Mouse (Mus musculus) liver, embryonic 13.5 days (tissue): ENCODE results near the gene Hoxa11. TPM values are rescaled to one million over a fixed set of nuclear protein-coding genes. Genes with fewer than 3 reads are reported as not detected.

ENCODE experiments used
- ATAC-seq: fragments of 200-750 bp; cut with Nextera tagmentation; 2 replicates; pipeline ENCODE4 v1.8.0; 2017; ENCODE audit warnings: low read depth, mild to moderate bottlenecking, moderate number of reproducible peaks, moderate library complexity
- DNase-seq: peaks from one replicate; pipeline ENCODE4 v3.0.0; 2022
- H3K27ac ChIP-seq: fragments of 300-500 bp; sonication (generic); 2 replicates; pipeline ENCODE4 v1.5.1; 2015; ENCODE audit warnings: moderate library complexity, mild to moderate bottlenecking, inconsistent platforms
- H3K27me3 ChIP-seq: fragments of 300-500 bp; sonication (generic); 2 replicates; pipeline ENCODE4 v1.6.1; 2015; ENCODE audit warnings: mild to moderate bottlenecking, inconsistent platforms
- H3K36me3 ChIP-seq: fragments of 300-500 bp; sonication (generic); 2 replicates; pipeline ENCODE4 v1.6.1; 2015; ENCODE audit warnings: mild to moderate bottlenecking, inconsistent platforms
- H3K4me1 ChIP-seq: fragments of 300-500 bp; sonication (generic); replicated peaks from 2 replicates; pipeline ENCODE4 v1.6.1; 2015; ENCODE audit warnings: inconsistent platforms
- H3K4me2 ChIP-seq: fragments of 300-500 bp; sonication (generic); 2 replicates; pipeline ENCODE4 v1.6.1; 2015; ENCODE audit warnings: inconsistent platforms, mild to moderate bottlenecking, moderate library complexity
- H3K4me3 ChIP-seq: fragments of 300-500 bp; sonication (generic); replicated peaks from 2 replicates; pipeline ENCODE4 v1.5.1; 2015; ENCODE audit warnings: mild to moderate bottlenecking, inconsistent platforms
- H3K9ac ChIP-seq: fragments of 300-500 bp; sonication (generic); 2 replicates; pipeline ENCODE4 v1.6.1; 2015; ENCODE audit warnings: mild to moderate bottlenecking, inconsistent platforms
- H3K9me3 ChIP-seq: fragments of 300-500 bp; sonication (generic); replicated peaks from 2 replicates; pipeline ENCODE4 v1.6.1; 2016; ENCODE audit warnings: inconsistent platforms
- WGBS: fragments of 180-500 bp; shearing (Covaris S2); methylation state at CpG from one replicate; pipeline ENCODE4 v1.1.7; 2015; ENCODE audit not compliant: insufficient replicate concordance; 5-methylcytosine and 5-hydroxymethylcytosine counted together
- polyA plus RNA-seq: library from polyadenylated mRNA; unstranded; fragments of >200 nt; fragmentation: Nextera tagmentation; extraction: Ambion mirVana; gene quantifications from 2 replicates; pipeline ENCODE4 v1.2.1, GENCODE M21; 2015

The Hoxa11 gene
- polyA plus RNA-seq, 1 experiment from 2014 or later = not detected

DNA sequence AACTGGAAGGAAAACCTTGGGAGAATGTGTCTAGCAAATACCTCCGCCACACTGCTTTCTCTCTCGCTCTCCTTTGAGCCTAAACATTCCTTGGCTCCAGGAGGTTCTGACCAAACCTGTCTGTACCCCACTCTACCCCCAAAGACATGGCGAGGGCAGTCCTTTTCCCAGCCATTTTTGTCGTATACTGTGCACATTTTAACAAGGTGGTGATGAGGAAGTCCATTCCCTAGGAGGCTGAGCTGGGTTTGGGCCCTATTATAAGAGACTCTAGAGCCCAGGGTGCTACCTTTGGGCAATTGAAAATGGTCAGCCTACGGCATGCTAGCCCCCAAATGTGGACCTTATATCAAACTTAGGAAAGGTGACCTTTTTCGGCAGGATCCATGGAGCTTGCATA, 9.7 kb downstream of the Hoxa11 start:
- H3K4me1 ChIP-seq = no peaks in the 10 kb centered on the region
- DNase-seq (no peak), ATAC-seq (no peak)
- WGBS = 25% methylated on average over 6 of the region's 6 CpGs
- H3K9ac ChIP-seq = no peak overlapping the region
- no peak overlapping the region for H3K4me2 ChIP-seq
- no peaks in the 10 kb centered on the region for H3K36me3 ChIP-seq
- no peak overlapping the region for H3K4me3 ChIP-seq
- no peak overlapping the region for H3K27ac ChIP-seq
- peaks cover 98% of the 10 kb centered on the region for H3K27me3 ChIP-seq
- H3K9me3 ChIP-seq = no peaks in the 10 kb centered on the region

DNA sequence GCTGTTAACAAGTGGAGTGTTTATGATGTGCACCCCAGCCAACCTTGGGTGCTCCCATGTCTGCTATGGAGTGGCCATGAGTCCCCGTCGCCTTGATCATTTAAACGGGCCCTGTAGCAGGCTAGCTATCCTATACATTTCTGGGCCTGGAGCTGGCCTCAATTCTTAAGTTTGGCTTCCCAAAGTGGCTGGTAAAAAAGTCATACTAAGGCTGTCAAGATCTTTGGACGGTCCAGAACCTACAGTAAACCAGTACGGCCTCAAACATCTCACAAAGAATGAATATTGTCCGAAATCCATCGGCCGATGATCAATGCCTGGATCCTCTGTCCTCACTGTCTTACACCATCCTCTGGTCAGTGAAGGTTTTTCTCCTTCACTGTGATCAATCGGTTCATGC, 10.3 kb downstream of the Hoxa11 start:
- Histone ChIP-seq H3K27ac (no peak overlapping the region), H3K4me2 (no peak overlapping the region), H3K27me3 (peaks cover 98% of the 10 kb centered on the region), H3K9ac (no peak overlapping the region), H3K9me3 (no peaks in the 10 kb centered on the region), H3K4me3 (no peak overlapping the region), H3K4me1 (no peaks in the 10 kb centered on the region), H3K36me3 (no peaks in the 10 kb centered on the region)
- 33% methylated on average over 9 of the region's 9 CpGs for WGBS
- ATAC-seq (no peak), DNase-seq (no peak)

DNA sequence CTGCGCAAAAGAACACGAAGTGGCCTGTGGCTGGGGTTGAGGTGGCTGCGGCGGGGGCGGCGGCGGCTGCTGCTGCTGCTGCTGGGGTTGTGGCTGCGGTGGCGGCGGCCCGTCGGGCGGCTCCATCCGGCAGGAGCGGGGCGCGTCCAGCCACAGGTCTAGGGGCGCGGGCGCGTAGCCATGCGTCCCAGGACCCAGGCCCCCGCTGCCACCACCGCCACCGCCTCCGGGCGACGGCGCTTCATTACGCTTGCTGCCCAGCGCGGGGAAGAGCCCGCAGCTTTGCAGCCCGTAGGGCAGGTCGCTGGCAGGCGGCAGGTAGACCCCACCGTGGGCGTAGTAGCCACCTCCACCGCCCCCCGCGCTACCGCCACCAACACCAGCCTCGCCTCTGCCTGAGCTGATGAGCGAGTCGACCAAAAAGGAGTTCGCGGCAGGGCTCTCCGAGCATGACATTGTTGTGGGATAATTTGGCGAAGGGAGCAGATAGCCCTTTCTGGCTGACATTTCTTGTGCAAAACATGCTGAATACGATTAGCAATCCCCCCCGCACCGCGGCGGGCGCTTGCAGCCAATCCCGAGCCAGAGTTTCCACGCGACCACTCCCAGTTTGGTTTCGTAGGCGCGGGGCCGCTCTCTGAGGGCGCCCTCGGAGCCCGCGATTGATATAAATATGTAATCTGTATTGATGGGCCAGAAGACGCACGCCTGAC, 11.0 kb downstream of the Hoxa11 start:
- Histone ChIP-seq H3K4me3 (0 out of 2 replicates have a peak overlapping the region, but pooled peaks have one; percentile 8), H3K9ac (no peak overlapping the region), H3K27me3 (peaks cover 98% of the 10 kb centered on the region), H3K9me3 (no peaks in the 10 kb centered on the region), H3K4me1 (no peaks in the 10 kb centered on the region), H3K4me2 (no peak overlapping the region; the same call in 1 of the 2 replicates), H3K27ac (no peak overlapping the region), H3K36me3 (no peaks in the 10 kb centered on the region)
- DNase-seq (no peak), ATAC-seq (no peak)
- 2% methylated on average over 68 of the region's 68 CpGs for WGBS

DNA sequence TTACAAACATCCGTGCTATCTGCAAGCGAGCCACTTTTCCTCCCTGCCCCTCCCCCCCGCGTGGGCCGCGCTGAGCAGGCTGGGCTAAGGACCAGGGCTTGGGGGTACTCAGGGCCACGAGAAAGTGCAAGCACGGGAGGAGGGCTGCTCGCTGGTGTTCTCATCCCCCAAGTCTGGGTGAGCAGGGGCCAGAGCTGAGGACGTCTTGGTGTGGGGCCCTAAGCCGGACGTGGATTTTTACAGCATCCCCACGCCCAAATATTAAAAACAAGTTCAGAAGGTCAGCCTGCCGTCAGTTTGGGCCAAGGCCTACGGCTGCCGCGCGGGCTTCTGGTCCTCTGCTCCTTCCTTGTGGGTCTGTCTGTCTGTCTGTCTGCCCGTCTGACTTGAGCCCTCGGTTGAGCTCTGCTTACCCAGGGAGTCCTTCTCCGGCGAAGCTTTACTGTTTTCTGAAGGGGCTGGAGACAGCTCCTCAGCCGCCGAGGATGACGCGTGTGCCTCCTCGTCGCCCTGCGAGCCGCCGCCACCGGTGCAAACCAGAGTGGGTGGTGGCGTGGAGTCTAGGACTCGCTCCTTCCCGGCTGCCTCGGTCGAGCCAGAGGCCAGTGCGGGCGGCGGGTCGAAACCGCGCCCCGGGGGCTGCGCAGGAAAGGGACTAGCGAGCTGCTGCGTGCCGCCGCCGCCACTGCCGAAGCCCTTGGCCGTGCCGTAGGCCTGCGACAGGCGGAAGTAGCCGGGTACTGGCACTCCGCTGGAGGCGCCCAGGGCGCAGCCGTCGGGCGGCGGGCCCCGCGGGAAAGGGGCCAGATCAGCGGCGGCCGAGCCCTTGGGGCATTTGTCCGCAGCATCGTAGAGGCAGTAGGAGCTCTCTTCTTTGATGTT, 11.8 kb downstream of the Hoxa11 start:
- ATAC-seq = no peak
- Histone ChIP-seq H3K27me3 (peaks cover 99% of the 10 kb centered on the region), H3K4me3 (0 out of 2 replicates have a peak overlapping the region, but pooled peaks have one; percentile 8), H3K4me1 (no peaks in the 10 kb centered on the region), H3K27ac (no peak overlapping the region), H3K9me3 (no peaks in the 10 kb centered on the region), H3K36me3 (no peaks in the 10 kb centered on the region), H3K9ac (no peak overlapping the region), H3K4me2 (no peak overlapping the region; the same call in 1 of the 2 replicates)
- DNase-seq = no peak
- 1% methylated on average over 70 of the region's 70 CpGs for WGBS

DNA sequence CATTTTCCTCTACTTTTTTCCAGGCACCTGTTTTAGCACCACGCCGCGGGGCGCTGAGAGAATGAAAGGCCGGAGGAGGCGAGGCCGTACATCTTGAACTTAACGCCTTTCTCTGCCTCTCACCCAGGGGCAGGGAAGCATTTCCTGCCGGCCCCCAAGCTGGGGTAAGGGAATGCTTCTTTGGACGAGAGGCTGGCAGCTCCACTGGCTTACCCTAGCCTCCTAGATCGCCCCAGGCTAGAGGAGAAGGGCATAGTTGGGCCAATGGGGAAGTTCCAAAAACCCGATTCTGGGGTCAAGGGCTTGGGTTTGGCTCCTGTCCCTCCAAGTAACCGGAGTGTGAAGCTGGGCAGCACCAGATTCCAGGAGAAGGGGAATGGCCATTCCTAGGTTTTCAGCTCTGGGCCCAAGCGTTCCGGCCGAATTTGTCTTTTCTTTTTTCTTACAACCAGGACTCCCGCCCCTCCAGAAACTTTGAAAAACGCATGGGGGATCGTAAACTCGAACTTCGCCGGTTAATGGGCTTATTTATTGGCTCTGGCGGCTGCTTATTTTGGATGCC, 12.5 kb downstream of the Hoxa11 start:
- H3K9ac ChIP-seq = no peak overlapping the region
- H3K9me3 ChIP-seq = no peaks in the 10 kb centered on the region
- H3K27me3 ChIP-seq = peaks cover 98% of the 10 kb centered on the region
- no peaks in the 10 kb centered on the region for H3K36me3 ChIP-seq
- H3K4me3 ChIP-seq = no peak overlapping the region
- DNase-seq (no peak), ATAC-seq (no peak)
- no peak overlapping the region for H3K27ac ChIP-seq
- H3K4me1 ChIP-seq = no peaks in the 10 kb centered on the region
- WGBS = 4% methylated on average over 23 of the region's 23 CpGs
- no peak overlapping the region for H3K4me2 ChIP-seq

DNA sequence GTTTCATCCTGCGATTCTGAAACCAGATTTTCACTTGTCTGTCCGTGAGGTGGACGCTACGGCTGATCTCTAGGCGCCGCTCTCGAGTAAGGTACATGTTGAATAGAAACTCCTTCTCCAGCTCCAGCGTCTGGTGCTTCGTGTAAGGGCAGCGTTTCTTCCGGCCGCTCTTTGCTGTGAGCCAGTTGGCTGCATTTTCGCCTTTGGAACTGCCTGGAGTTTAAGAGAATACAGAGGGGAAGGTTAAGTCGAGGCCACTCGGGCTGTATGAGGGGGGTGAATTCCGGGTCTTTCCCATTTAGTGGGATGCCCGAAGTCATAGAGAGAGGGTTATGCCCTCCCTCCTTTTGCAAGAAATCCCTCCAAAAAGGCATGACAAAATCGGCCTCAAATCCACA, 13.0 kb downstream of the Hoxa11 start:
- ATAC-seq = no peak
- no peaks in the 10 kb centered on the region for H3K36me3 ChIP-seq
- under 1% methylated on average over 18 of the region's 18 CpGs for WGBS
- no peak overlapping the region for H3K4me2 ChIP-seq
- no peak overlapping the region for H3K27ac ChIP-seq
- H3K9ac ChIP-seq = no peak overlapping the region
- peaks cover 98% of the 10 kb centered on the region for H3K27me3 ChIP-seq
- H3K4me3 ChIP-seq = no peak overlapping the region
- DNase-seq = no peak
- H3K4me1 ChIP-seq = no peaks in the 10 kb centered on the region
- no peaks in the 10 kb centered on the region for H3K9me3 ChIP-seq

DNA sequence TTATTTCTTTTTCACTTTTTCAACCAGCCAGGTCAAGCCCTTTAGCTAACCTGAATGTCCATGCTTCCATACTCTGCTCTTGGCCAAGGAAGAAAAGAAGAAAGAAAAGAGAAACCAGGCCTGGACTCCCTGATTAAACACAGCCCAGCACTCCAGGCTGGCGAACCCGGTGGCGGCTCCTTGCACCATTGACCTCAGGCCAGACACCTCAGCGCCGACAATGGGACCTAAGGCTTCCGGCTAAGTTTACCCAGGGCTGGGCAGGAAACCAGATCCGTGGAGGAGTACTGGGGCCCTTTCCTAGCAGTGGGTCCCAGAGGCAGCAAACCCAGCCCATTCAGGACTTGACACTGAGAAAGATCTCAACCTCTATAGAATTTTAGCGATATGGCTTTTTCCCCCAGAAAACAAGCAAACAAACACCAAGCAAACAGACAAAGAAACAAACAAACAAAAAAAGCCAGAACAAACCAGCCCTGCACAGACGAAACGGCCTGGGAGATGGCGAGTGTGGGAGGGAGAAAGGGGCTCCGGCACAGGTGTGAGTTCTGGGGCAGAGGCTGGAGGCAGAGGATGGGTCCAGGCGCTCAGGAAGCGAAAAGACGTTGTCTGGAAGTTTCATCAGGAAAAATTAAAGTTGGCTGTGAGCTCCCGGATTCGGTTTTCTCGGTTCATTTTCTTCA, 13.6 kb downstream of the Hoxa11 start:
- H3K27ac ChIP-seq = no peak overlapping the region
- H3K9ac ChIP-seq = no peak overlapping the region
- no peaks in the 10 kb centered on the region for H3K9me3 ChIP-seq
- no peaks in the 10 kb centered on the region for H3K4me1 ChIP-seq
- DNase-seq (no peak), ATAC-seq (no peak)
- no peak overlapping the region for H3K4me3 ChIP-seq
- no peak overlapping the region for H3K4me2 ChIP-seq
- no peaks in the 10 kb centered on the region for H3K36me3 ChIP-seq
- peaks cover 98% of the 10 kb centered on the region for H3K27me3 ChIP-seq
- WGBS = 2% methylated on average over 18 of the region's 18 CpGs

DNA sequence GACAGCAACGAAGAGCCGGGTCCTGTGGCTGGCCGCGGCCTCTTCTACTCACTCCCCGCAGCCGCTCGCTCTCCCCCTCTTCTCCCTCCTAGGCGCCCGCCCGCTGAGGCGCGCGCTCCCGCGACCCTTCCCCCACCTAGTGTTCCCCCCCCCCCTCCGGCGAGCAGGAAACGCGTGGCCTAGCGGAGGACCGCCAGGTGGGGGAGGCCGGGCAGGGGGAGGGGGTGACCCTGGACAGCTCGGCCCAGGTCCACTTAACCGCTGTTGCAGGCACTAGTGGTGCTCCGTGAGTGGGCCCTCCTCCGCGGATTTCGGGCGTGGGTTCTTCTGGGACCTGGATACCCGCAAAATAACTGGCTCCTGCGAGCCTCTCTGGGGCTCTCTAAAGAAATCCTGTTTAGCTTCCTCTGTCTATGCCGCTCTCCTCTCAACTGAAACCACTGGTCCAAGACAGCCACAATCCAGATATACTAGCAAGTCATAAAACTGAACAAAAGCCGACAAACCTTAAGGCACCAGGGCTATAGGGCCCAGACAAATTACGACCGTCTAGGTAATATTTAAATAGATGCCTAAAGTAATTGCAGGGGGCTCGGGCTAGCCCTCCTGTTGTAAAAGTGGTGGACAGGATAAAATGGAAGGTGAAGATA, 15.0 kb downstream of the Hoxa11 start, which contains the start of gene Hoxa9:
Gene Hoxa9, minus strand, starts transcription at position 574 of the 650 bp plus-strand sequence.
- Histone ChIP-seq H3K9me3 (no peaks in the 10 kb centered on the region), H3K27ac (no peak within 1 kb of the TSS), H3K4me1 (no peaks in the 10 kb centered on the region), H3K27me3 (peaks cover 98% of the 10 kb centered on the region), H3K9ac (no peak within 1 kb of the TSS), H3K4me2 (no peak within 1 kb of the TSS), H3K4me3 (peak within 1 kb of the TSS; percentile 10; the same call in 1 of the 2 replicates), H3K36me3 (no peaks in the 10 kb centered on the region)
- no peak for DNase-seq
- 3% methylated on average over 21 of the region's 36 CpGs for WGBS
- no peak for ATAC-seq

DNA sequence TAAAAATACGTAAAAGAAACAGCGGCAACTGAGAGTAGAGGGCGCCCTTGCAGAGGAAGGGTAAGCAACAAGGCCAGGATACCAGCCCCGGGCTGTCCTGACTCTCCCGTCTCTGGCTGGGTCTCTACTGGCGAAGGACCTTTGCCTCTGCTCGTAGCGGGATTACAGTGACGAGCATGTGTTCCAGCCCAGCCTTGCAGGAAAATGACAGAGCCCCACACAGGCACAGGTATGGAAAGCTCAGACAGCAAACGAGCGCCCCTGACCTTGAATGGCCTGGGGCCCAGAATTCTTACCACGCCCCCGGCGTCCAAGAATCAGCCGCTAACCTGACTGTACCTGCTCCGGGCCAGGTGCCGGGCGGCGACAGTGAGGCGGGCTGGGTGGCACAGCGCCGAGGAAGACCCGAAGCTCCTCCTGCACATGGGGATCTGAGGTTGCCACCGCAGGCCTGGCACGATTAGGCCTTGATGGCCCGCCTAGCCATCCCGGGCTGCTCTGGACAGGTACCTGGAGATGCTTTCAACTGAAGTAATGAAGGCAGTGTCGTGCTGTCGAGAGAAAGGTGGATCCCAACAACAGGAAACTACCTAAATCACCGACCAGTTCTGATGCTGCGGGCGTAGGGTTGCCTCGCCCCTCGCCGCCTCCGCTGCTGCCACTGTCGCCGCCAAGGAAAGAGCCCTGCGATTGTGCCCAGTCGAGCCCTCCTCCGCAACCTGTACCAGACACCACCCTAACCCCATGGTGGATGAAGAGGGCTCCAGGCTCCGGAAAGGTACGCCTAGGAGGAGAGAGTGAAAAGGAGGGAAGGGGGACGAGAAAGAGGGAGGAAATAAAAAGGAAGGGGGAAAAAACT, 15.8 kb downstream of the Hoxa11 start:
- no peak for ATAC-seq
- 2% methylated on average over 42 of the region's 44 CpGs for WGBS
- Histone ChIP-seq H3K9ac (no peak overlapping the region), H3K36me3 (no peaks in the 10 kb centered on the region), H3K27ac (no peak overlapping the region), H3K9me3 (no peaks in the 10 kb centered on the region), H3K4me3 (0 out of 2 replicates have a peak overlapping the region, but pooled peaks have one; percentile 10), H3K4me2 (no peak overlapping the region), H3K4me1 (no peaks in the 10 kb centered on the region), H3K27me3 (peaks cover 98% of the 10 kb centered on the region)
- DNase-seq = no peak
